Mouse (Mus musculus): ENCODE data around the gene Slc23a3.

DNA sequence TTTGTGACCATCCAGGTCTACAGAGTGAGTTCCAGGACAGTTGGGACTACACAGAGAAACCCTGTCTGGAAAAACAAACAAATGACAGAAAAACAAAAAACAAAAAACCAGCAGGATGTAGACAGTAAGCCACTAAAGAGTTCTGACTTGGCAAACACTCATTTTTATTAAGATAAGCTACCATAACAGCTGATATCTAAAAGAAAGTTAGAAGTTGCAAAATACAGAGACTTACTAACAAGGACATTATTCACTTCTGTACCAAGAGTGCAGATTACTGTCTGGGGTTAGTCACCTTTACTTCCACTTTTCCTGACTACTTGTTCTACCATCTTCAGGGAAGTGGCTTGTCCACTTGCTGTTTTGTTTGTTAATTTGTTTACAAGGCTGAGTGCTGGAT, 25.3 kb upstream of the Slc23a3 start:
- no peak for TF ChIP-seq CTCF (IDR thresholded peaks at IDR 0.05; ENCODE audit: insufficient read depth, low read length)
- TF ChIP-seq POLR2A (IDR thresholded peaks at IDR 0.05; ENCODE audit: borderline replicate concordance, extremely low read depth, low read depth, low read length): no peak
